Mouse (Mus musculus): ENCODE results near the gene Ly6g5c. TPM values are rescaled to one million over a fixed set of nuclear protein-coding genes. Genes with fewer than 3 reads are reported as not detected.
"Not testable (repeated sequence)": the region's sequence is repeated elsewhere in the genome, so short reads cannot be mapped to it uniquely, and the experiment has no call there.

Gene Ly6g5c
- polyA plus RNA-seq, 1 experiment from 2014 or later: not detected

DNA sequence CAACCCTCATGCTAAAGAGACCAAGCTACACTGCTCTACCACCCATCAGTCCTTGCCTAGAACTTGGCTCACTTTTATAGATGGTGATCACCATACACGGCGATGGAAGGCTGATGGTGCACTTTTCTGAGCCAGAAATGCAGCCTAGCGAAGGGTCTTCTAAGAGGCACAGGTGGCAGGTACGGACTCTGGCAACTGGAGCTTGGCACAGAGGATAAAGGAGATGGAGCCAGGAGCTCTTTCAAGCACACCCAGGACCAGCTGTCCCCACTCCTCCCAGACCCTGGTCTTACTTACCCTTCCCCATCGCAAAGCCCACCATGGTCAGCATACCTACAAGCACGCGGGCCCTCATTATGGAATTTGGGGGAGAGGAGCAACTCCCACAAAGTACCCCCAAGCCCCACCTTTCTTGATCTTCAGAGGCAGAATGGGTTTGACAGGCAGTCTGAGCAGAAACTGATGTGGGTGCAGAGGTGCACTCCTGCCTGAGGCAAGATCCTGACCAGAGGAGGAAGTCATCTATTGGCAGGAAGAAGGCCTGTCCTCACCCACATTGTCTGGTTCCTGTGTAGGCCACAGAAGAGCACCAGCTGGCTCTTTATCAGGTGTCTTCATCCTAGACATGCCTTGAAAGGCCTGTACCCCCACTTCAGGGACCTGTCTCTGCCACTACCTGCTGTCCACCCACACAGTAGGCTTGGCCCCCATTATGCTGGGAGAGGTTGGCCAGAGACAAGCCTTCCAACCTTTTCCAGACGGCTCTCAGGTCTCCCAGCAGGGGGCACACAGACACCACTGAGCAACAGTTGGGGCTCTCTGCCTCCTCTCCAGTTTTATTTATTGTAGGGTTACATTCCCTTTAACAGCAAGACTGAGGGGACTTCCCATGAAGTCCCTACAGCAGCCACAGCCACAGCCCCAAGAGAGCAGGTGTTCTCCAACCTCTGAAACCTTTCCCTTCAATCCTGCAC is 7.3 kb downstream of the Ly6g5c start, which contains the start of gene Ly6g5b:
Gene Ly6g5b, minus strand, starts transcription at position 383 of the 974 bp plus-strand sequence.
- 79% methylated on average over 8 of the region's 8 CpGs for WGBS
- no peaks in the 10 kb centered on the region for H3K9me3 ChIP-seq (ENCODE audit: control insufficient read depth, low read length)
- peaks cover 21% of the 10 kb centered on the region for H3K36me3 ChIP-seq (ENCODE audit: control insufficient read depth, insufficient read depth, low read length)
- H3K27ac ChIP-seq (ENCODE audit: low read depth, low read length): no peak within 1 kb of the TSS
- no peak within 1 kb of the TSS for H3K9ac ChIP-seq (ENCODE audit: low read depth, low read length)
- H3K4me1 ChIP-seq (replicated peaks; ENCODE audit: control insufficient read depth, insufficient read depth, low read length): peaks cover 5% of the 10 kb centered on the region; the same call in 1 of the 2 replicates
- no peaks in the 10 kb centered on the region for H3K27me3 ChIP-seq (replicated peaks; ENCODE audit: control insufficient read depth, insufficient read depth, low read length)
- ATAC-seq (replicated peaks; ENCODE audit: low FRiP score): peak; percentile 34; the same call in 1 of the 2 replicates
- H3K4me2 ChIP-seq: no peak within 1 kb of the TSS
- no peak within 1 kb of the TSS for H3K4me3 ChIP-seq (ENCODE audit: low read depth, low read length)
- DNase-seq (ENCODE audit: low spot score): no peak

GRCm38 (mm10) chr17:35120745-35121142 is 12.7 kb downstream of the Ly6g5c start:
- under 1% methylated on average over 33 of the region's 33 CpGs for WGBS
- no peaks in the 10 kb centered on the region for H3K27me3 ChIP-seq (replicated peaks; ENCODE audit: control insufficient read depth, insufficient read depth, low read length)
- peaks cover 21% of the 10 kb centered on the region for H3K36me3 ChIP-seq (ENCODE audit: control insufficient read depth, insufficient read depth, low read length)

DNA sequence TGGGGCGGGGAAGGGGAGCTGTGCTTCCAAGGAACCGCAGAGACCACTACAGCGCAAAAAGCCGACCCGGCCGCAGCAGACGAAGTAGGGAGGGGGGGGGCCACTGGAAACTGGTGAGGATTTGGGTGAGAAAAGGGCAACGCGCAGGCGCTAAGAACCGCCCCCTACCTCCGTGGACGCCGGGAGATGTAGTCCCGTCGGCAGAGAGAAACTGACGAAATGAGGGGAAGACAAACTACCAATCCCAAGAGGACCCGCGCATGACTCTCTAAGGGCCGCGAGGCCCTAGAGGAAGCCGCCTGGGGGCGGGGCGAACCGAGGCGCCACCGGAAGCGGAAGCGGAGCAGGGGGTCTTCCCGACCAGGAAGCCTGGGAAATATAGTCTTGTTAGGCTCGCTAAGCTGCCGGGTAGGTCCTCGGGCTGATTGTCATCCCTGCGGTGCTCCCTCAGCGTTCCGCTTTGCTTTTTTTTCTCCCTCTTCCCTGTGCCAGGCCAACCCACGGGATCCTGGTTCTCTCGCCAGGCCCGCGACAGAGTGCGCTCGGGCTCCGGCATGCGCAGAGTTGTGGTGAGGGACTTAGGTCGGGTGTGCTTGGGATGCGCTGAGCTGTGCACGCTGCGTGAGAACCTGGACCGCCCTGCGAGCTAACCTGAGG is 13.2 kb downstream of the Ly6g5c start, which contains the start of gene Gpank1:
Gene Gpank1, plus strand, starts transcription at position 313 of the 657 bp plus-strand sequence.
- Histone ChIP-seq H3K36me3 (ENCODE audit: control insufficient read depth, insufficient read depth, low read length) (peaks cover 18% of the 10 kb centered on the region), H3K9me3 (ENCODE audit: control insufficient read depth, low read length) (no peaks in the 10 kb centered on the region), H3K4me1 (replicated peaks; ENCODE audit: control insufficient read depth, insufficient read depth, low read length) (peaks cover 16% of the 10 kb centered on the region), H3K27ac (ENCODE audit: low read depth, low read length) (peak within 1 kb of the TSS; percentile 94), H3K4me2 (peak within 1 kb of the TSS; percentile 89), H3K27me3 (replicated peaks; ENCODE audit: control insufficient read depth, insufficient read depth, low read length) (no peaks in the 10 kb centered on the region), H3K9ac (ENCODE audit: low read depth, low read length) (peak within 1 kb of the TSS; percentile 83), H3K4me3 (ENCODE audit: low read depth, low read length) (peak within 1 kb of the TSS; percentile 80)
- ATAC-seq (replicated peaks; ENCODE audit: low FRiP score) (peak; percentile 92), DNase-seq (ENCODE audit: low spot score) (peak; percentile 96)
- WGBS: under 1% methylated on average over 50 of the region's 50 CpGs

More at GRCm38 (mm10) chr17:35120745-35121142, 12.7 kb downstream of the Ly6g5c start:
- Histone ChIP-seq H3K9ac (ENCODE audit: low read depth, low read length) (peak overlapping the region; percentile 81), H3K4me3 (ENCODE audit: low read depth, low read length) (peak overlapping the region; percentile 80), H3K9me3 (ENCODE audit: control insufficient read depth, low read length) (no peaks in the 10 kb centered on the region), H3K4me1 (replicated peaks; ENCODE audit: control insufficient read depth, insufficient read depth, low read length) (peaks cover 16% of the 10 kb centered on the region), H3K27ac (ENCODE audit: low read depth, low read length) (peak overlapping the region; percentile 94), H3K4me2 (peak overlapping the region; percentile 79)
- no peak for ATAC-seq (replicated peaks; ENCODE audit: low FRiP score)
- no peak for DNase-seq (ENCODE audit: low spot score)

- WGBS: 0% methylated on average over 19 of the region's 19 CpGs
Observed at GRCm38 (mm10) chr17:35121871-35122303, 13.8 kb downstream of the Ly6g5c start, which contains the start of gene Csnk2b. TSS of gene Csnk2b (minus strand) at chr17:35122053.

GRCm38 (mm10) chr17:35123287-35123686 is 15.2 kb downstream of the Ly6g5c start:
- not testable (repeated sequence) for H3K4me2 ChIP-seq; H3K9me3 ChIP-seq (ENCODE audit: control insufficient read depth, low read length); H3K27ac ChIP-seq (ENCODE audit: low read depth, low read length); DNase-seq (ENCODE audit: low spot score); H3K27me3 ChIP-seq (replicated peaks; ENCODE audit: control insufficient read depth, insufficient read depth, low read length); H3K4me3 ChIP-seq (ENCODE audit: low read depth, low read length); H3K36me3 ChIP-seq (ENCODE audit: control insufficient read depth, insufficient read depth, low read length); H3K9ac ChIP-seq (ENCODE audit: low read depth, low read length); ATAC-seq (replicated peaks; ENCODE audit: low FRiP score)
- WGBS: 88% methylated on average over 9 of the region's 9 CpGs
- H3K4me1 ChIP-seq (replicated peaks; ENCODE audit: control insufficient read depth, insufficient read depth, low read length): peaks cover 26% of the 10 kb centered on the region

More at GRCm38 (mm10) chr17:35121871-35122303, 13.8 kb downstream of the Ly6g5c start, which contains the start of gene Csnk2b:
- ATAC-seq (replicated peaks; ENCODE audit: low FRiP score) (no peak), DNase-seq (ENCODE audit: low spot score) (peak; percentile 67)
- H3K4me1 ChIP-seq (replicated peaks; ENCODE audit: control insufficient read depth, insufficient read depth, low read length): peaks cover 21% of the 10 kb centered on the region
- H3K36me3 ChIP-seq (ENCODE audit: control insufficient read depth, insufficient read depth, low read length): peaks cover 18% of the 10 kb centered on the region
- H3K9me3 ChIP-seq (ENCODE audit: control insufficient read depth, low read length): no peaks in the 10 kb centered on the region
- H3K27me3 ChIP-seq (replicated peaks; ENCODE audit: control insufficient read depth, insufficient read depth, low read length): no peaks in the 10 kb centered on the region
- H3K9ac ChIP-seq (ENCODE audit: low read depth, low read length): peak within 1 kb of the TSS; percentile 83
- peak within 1 kb of the TSS; percentile 94 for H3K27ac ChIP-seq (ENCODE audit: low read depth, low read length)
- peak within 1 kb of the TSS; percentile 80 for H3K4me3 ChIP-seq (ENCODE audit: low read depth, low read length)
- H3K4me2 ChIP-seq: peak within 1 kb of the TSS; percentile 89

DNA sequence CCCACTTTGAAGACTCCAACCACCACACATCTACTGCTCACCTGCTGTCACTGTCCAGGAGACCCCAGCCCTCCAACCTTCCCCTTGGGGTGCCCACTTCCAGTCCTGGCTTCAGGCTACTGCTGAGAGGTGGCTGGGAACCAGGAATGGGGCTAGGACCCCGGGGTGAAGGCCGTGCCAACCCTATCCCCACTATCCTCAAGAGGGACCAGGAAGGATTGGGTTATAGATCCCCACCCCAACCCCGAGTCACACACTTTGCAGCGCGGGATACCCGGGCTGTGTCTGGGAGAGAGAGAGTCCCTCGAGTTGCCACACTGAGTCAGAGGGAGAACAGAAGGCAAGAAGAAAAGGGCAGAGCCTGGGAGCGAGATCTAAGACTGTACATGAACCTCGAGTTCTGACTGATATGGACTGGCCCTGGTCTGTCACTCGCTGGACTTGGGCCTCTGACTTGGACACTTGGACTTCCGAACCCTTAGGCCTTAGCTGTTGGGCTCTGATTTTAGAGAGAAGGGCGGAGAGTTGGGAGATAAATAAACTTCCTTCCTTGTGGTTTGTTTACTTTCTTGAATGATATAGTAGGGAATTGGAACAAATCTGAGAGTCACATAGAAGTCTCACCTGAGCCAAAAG is 16.3 kb downstream of the Ly6g5c start:
- WGBS: 89% methylated on average over 12 of the region's 12 CpGs
- peaks cover 26% of the 10 kb centered on the region for H3K4me1 ChIP-seq (replicated peaks; ENCODE audit: control insufficient read depth, insufficient read depth, low read length)
- ATAC-seq (replicated peaks; ENCODE audit: low FRiP score); DNase-seq (ENCODE audit: low spot score); H3K27ac ChIP-seq (ENCODE audit: low read depth, low read length); H3K9me3 ChIP-seq (ENCODE audit: control insufficient read depth, low read length); H3K4me2 ChIP-seq; H3K36me3 ChIP-seq (ENCODE audit: control insufficient read depth, insufficient read depth, low read length); H3K27me3 ChIP-seq (replicated peaks; ENCODE audit: control insufficient read depth, insufficient read depth, low read length); H3K4me3 ChIP-seq (ENCODE audit: low read depth, low read length); H3K9ac ChIP-seq (ENCODE audit: low read depth, low read length): not testable (repeated sequence)

DNA sequence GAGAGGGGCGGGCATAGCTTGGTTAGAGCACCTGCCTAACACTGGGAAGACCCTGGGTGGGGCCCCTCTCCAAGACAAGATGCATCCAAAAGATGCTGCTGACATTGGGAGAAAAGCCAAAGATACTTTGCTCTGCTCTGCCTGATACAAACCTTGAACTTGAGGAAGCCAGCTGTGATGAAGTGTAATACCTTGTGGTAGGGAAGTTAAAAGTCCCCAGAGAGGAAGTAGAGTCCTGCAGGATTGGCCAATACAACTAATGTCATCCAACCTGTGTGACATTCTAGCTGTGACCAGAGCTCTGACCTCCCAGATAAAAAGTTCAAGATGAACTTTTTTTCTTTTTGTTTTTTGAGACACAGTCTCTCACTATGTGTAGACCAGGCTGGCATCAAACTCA is 17.0 kb downstream of the Ly6g5c start:
- H3K9me3 ChIP-seq (ENCODE audit: control insufficient read depth, low read length): no peaks in the 10 kb centered on the region
- peaks cover 24% of the 10 kb centered on the region for H3K4me1 ChIP-seq (replicated peaks; ENCODE audit: control insufficient read depth, insufficient read depth, low read length)
- H3K27me3 ChIP-seq (replicated peaks; ENCODE audit: control insufficient read depth, insufficient read depth, low read length): no peaks in the 10 kb centered on the region
- H3K27ac ChIP-seq (ENCODE audit: low read depth, low read length): no peak overlapping the region
- ATAC-seq (replicated peaks; ENCODE audit: low FRiP score) (no peak), DNase-seq (ENCODE audit: low spot score) (no peak)
- no peak overlapping the region for H3K9ac ChIP-seq (ENCODE audit: low read depth, low read length)
- 0 out of 2 replicates have a peak, but pooled peaks cover 2% of the 10 kb centered on the region for H3K36me3 ChIP-seq (ENCODE audit: control insufficient read depth, insufficient read depth, low read length)
- WGBS: 100% methylated on average over 1 of the region's 1 CpGs
- peak overlapping the region; percentile 85 for H3K4me2 ChIP-seq
- H3K4me3 ChIP-seq (ENCODE audit: low read depth, low read length): peak overlapping the region; percentile 63; the same call in 1 of the 2 replicates

DNA sequence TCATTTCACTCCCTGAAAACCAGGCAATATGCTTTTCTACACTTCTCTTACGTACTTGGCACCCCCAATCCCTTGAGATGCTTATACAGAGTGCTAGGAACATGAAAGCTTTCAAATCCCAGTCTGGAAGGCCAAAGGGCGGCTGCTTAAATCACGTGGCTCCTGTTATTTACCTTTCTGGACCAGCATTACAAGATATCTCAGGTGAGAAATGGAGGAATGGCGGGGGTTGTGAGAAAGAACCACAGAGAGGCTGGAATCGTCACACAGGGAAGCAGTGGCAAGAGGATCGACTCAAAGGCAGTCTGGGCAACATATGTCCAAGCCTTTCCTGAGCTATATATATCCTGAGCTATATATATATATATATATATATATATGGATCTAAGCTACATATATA is 17.5 kb downstream of the Ly6g5c start:
- Histone ChIP-seq H3K27ac (ENCODE audit: low read depth, low read length) (peak overlapping the region; percentile 77), H3K9me3 (ENCODE audit: control insufficient read depth, low read length) (no peaks in the 10 kb centered on the region), H3K36me3 (ENCODE audit: control insufficient read depth, insufficient read depth, low read length) (0 out of 2 replicates have a peak, but pooled peaks cover 6% of the 10 kb centered on the region), H3K9ac (ENCODE audit: low read depth, low read length) (peak overlapping the region; percentile 79), H3K4me1 (replicated peaks; ENCODE audit: control insufficient read depth, insufficient read depth, low read length) (peaks cover 20% of the 10 kb centered on the region), H3K4me2 (peak overlapping the region; percentile 85), H3K4me3 (ENCODE audit: low read depth, low read length) (peak overlapping the region; percentile 63), H3K27me3 (replicated peaks; ENCODE audit: control insufficient read depth, insufficient read depth, low read length) (no peaks in the 10 kb centered on the region)
- ATAC-seq (replicated peaks; ENCODE audit: low FRiP score): no peak
- DNase-seq (ENCODE audit: low spot score): no peak
- WGBS: 30% methylated on average over 6 of the region's 6 CpGs

Measured in liver, embryonic 11.5 days (tissue).